Mouse (Mus musculus): ENCODE data around the gene Aoah. TPM values are rescaled to one million over a fixed set of nuclear protein-coding genes. Genes with fewer than 3 reads are reported as not detected.

Gene Aoah
- total RNA-seq (2021): under 1 TPM; 0.31 to 0.64 TPM
- long read RNA-seq, experiment 1, partial matches to known transcripts: 0 of 1 reads
- long read RNA-seq, experiment 1, other reads (novel, unspliced or antisense): 1 of 1 reads
- long read RNA-seq, experiment 2: 0 reads

GRCm38 (mm10) chr13:20793901-20794300 lies at the start of gene Aoah:
Aoah (plus strand) TSS chr13:20794113.
- DNase-seq: no peak
- intact Hi-C loops (cut with DNase I): no loop called here

- no peak for DNase-seq
- intact Hi-C loops (cut with DNase I): no loop called here
Measured at GRCm38 (mm10) chr13:20754843-20755242, 39.1 kb upstream of the Aoah start.

- no peak for DNase-seq
- intact Hi-C loops (cut with DNase I): no loop called here
Measured at GRCm38 (mm10) chr13:20783648-20784047, 10.3 kb upstream of the Aoah start.

- DNase-seq: no peak
- intact Hi-C loops (cut with DNase I): no loop called here
Measured at GRCm38 (mm10) chr13:20784060-20784459, 9.9 kb upstream of the Aoah start.

- intact Hi-C loops (cut with DNase I): no loop called here
- DNase-seq: no peak
Measured at GRCm38 (mm10) chr13:20785960-20786359, 8.0 kb upstream of the Aoah start.

GRCm38 (mm10) chr13:20786825-20787245 lies 7.1 kb upstream of the Aoah start:
- DNase-seq: no peak
- intact Hi-C loops (cut with DNase I): no loop called here

GRCm38 (mm10) chr13:20787952-20788351 lies 6.0 kb upstream of the Aoah start:
- intact Hi-C loops (cut with DNase I): no loop called here
- no peak for DNase-seq

GRCm38 (mm10) chr13:20796651-20797050 lies 2.7 kb downstream of the Aoah start:
- no peak for DNase-seq
- intact Hi-C loops (cut with DNase I): no loop called here

- no peak for DNase-seq
- intact Hi-C loops (cut with DNase I): no loop called here
Measured at GRCm38 (mm10) chr13:20798536-20798935, 4.6 kb downstream of the Aoah start.

- intact Hi-C loops (cut with DNase I): no loop called here
- DNase-seq: no peak
Measured at GRCm38 (mm10) chr13:20799772-20800171, 5.9 kb downstream of the Aoah start.

- no peak for DNase-seq
- intact Hi-C loops (cut with DNase I): no loop called here
Measured at GRCm38 (mm10) chr13:20800569-20800968, 6.7 kb downstream of the Aoah start.

- intact Hi-C loops (cut with DNase I): no loop called here
- DNase-seq: no peak
Measured at GRCm38 (mm10) chr13:20811782-20812406, 18.0 kb downstream of the Aoah start.

GRCm38 (mm10) chr13:20816385-20816784 lies 22.5 kb downstream of the Aoah start:
- intact Hi-C loops (cut with DNase I): no loop called here
- DNase-seq: no peak

GRCm38 (mm10) chr13:20820712-20821328 lies 26.9 kb downstream of the Aoah start:
- no peak for DNase-seq
- intact Hi-C loops (cut with DNase I): no loop called here

GRCm38 (mm10) chr13:20828728-20829127 lies 34.8 kb downstream of the Aoah start:
- intact Hi-C loops (cut with DNase I): no loop called here
- DNase-seq: no peak

GRCm38 (mm10) chr13:20829181-20829900 lies 35.4 kb downstream of the Aoah start:
- intact Hi-C loops (cut with DNase I): no loop called here
- DNase-seq: no peak

- intact Hi-C loops (cut with DNase I): no loop called here
- DNase-seq: no peak
Measured at GRCm38 (mm10) chr13:20855893-20856292, 62.0 kb downstream of the Aoah start.

- intact Hi-C loops (cut with DNase I): no loop called here
- no peak for DNase-seq
Measured at GRCm38 (mm10) chr13:20899372-20899771, 105.5 kb downstream of the Aoah start.

- intact Hi-C loops (cut with DNase I): no loop called here
- DNase-seq: no peak
Measured at GRCm38 (mm10) chr13:20900396-20900971, 106.6 kb downstream of the Aoah start.

- intact Hi-C loops (cut with DNase I): no loop called here
- DNase-seq: no peak
Measured at GRCm38 (mm10) chr13:20900972-20901457, 107.1 kb downstream of the Aoah start.

GRCm38 (mm10) chr13:20901634-20902135 lies 107.8 kb downstream of the Aoah start:
- no peak for DNase-seq
- intact Hi-C loops (cut with DNase I): no loop called here
